Mouse (Mus musculus): ENCODE measurements around the gene Il13.

GRCm38 (mm10) chr11:53671414-53671813 lies 36.9 kb upstream of the Il13 start:
- no peak for TF ChIP-seq CTCF (IDR thresholded peaks at IDR 0.05; ENCODE audit: extremely low read depth, insufficient read depth, low read length)
- no peak for TF ChIP-seq POLR2A (IDR thresholded peaks at IDR 0.05; ENCODE audit: extremely low read depth, insufficient read depth, low read length)
